Mouse (Mus musculus): ENCODE data around the gene Gper1. TPM values are rescaled to one million over a fixed set of nuclear protein-coding genes. Genes with fewer than 3 reads are reported as not detected.

Gene Gper1
- polyA plus RNA-seq, 1 experiment: not detected

- Histone ChIP-seq H3K36me3 (replicated peaks; ENCODE audit: low read length) (peaks cover 78% of the 10 kb centered on the region), H3K9me3 (no peaks in the 10 kb centered on the region; the same call in 1 of the 2 replicates), H3K4me1 (peaks cover 74% of the 10 kb centered on the region), H3K4me3 (replicated peaks) (peak overlapping the region; percentile 35), H3K27me3 (replicated peaks) (no peaks in the 10 kb centered on the region)
- TF ChIP-seq GATA1 (IDR thresholded peaks at IDR 0.05; ENCODE audit: borderline replicate concordance, low read length) (no peak), FLI1 (IDR thresholded peaks at IDR 0.05; ENCODE audit: low read length) (no peak)
Measured at GRCm38 (mm10) chr5:139411665-139412314, 11.2 kb upstream of the Gper1 start.

GRCm38 (mm10) chr5:139413545-139413944 lies 9.4 kb upstream of the Gper1 start:
- Histone ChIP-seq H3K4me3 (replicated peaks) (no peak overlapping the region), H3K27me3 (replicated peaks) (no peaks in the 10 kb centered on the region), H3K9me3 (peaks cover 7% of the 10 kb centered on the region), H3K4me1 (peaks cover 61% of the 10 kb centered on the region), H3K36me3 (replicated peaks; ENCODE audit: low read length) (peaks cover 86% of the 10 kb centered on the region)
- TF ChIP-seq FLI1 (IDR thresholded peaks at IDR 0.05; ENCODE audit: low read length) (no peak), GATA1 (IDR thresholded peaks at IDR 0.05; ENCODE audit: borderline replicate concordance, low read length) (no peak)

- Histone ChIP-seq H3K4me1 (peaks cover 56% of the 10 kb centered on the region), H3K9me3 (peaks cover 7% of the 10 kb centered on the region), H3K36me3 (replicated peaks; ENCODE audit: low read length) (peaks cover 74% of the 10 kb centered on the region), H3K4me3 (replicated peaks) (no peak overlapping the region), H3K27me3 (replicated peaks) (no peaks in the 10 kb centered on the region)
- TF ChIP-seq GATA1 (IDR thresholded peaks at IDR 0.05; ENCODE audit: borderline replicate concordance, low read length) (no peak), FLI1 (IDR thresholded peaks at IDR 0.05; ENCODE audit: low read length) (no peak)
Measured at GRCm38 (mm10) chr5:139415001-139415400, 8.0 kb upstream of the Gper1 start.

- H3K4me1 ChIP-seq: peaks cover 54% of the 10 kb centered on the region
- H3K9me3 ChIP-seq: peaks cover 7% of the 10 kb centered on the region
- TF ChIP-seq GATA1 (IDR thresholded peaks at IDR 0.05; ENCODE audit: borderline replicate concordance, low read length) (no peak), FLI1 (IDR thresholded peaks at IDR 0.05; ENCODE audit: low read length) (no peak)
- peaks cover 56% of the 10 kb centered on the region for H3K36me3 ChIP-seq (replicated peaks; ENCODE audit: low read length)
- no peak overlapping the region for H3K4me3 ChIP-seq (replicated peaks)
- no peaks in the 10 kb centered on the region for H3K27me3 ChIP-seq (replicated peaks)
Measured at GRCm38 (mm10) chr5:139416942-139417341, 6.0 kb upstream of the Gper1 start.

GRCm38 (mm10) chr5:139417480-139417879 lies 5.5 kb upstream of the Gper1 start:
- TF ChIP-seq FLI1 (IDR thresholded peaks at IDR 0.05; ENCODE audit: low read length): no peak
- no peak for TF ChIP-seq GATA1 (IDR thresholded peaks at IDR 0.05; ENCODE audit: borderline replicate concordance, low read length)
- H3K4me1 ChIP-seq: peaks cover 50% of the 10 kb centered on the region
- peaks cover 53% of the 10 kb centered on the region for H3K36me3 ChIP-seq (replicated peaks; ENCODE audit: low read length)

GRCm38 (mm10) chr5:139418110-139418509 lies 4.8 kb upstream of the Gper1 start:
- Histone ChIP-seq H3K36me3 (replicated peaks; ENCODE audit: low read length) (peaks cover 48% of the 10 kb centered on the region), H3K4me1 (peaks cover 45% of the 10 kb centered on the region), H3K4me3 (replicated peaks) (no peak overlapping the region), H3K9me3 (peaks cover 7% of the 10 kb centered on the region), H3K27me3 (replicated peaks) (no peaks in the 10 kb centered on the region)
- TF ChIP-seq FLI1 (IDR thresholded peaks at IDR 0.05; ENCODE audit: low read length) (no peak), GATA1 (IDR thresholded peaks at IDR 0.05; ENCODE audit: borderline replicate concordance, low read length) (no peak)

More at GRCm38 (mm10) chr5:139417480-139417879, 5.5 kb upstream of the Gper1 start:
- no peaks in the 10 kb centered on the region for H3K27me3 ChIP-seq (replicated peaks)
- H3K4me3 ChIP-seq (replicated peaks): no peak overlapping the region
- peaks cover 7% of the 10 kb centered on the region for H3K9me3 ChIP-seq

GRCm38 (mm10) chr5:139418633-139419032 lies 4.3 kb upstream of the Gper1 start:
- Histone ChIP-seq H3K27me3 (replicated peaks) (no peaks in the 10 kb centered on the region), H3K4me3 (replicated peaks) (no peak overlapping the region), H3K4me1 (peaks cover 49% of the 10 kb centered on the region), H3K36me3 (replicated peaks; ENCODE audit: low read length) (peaks cover 43% of the 10 kb centered on the region), H3K9me3 (peaks cover 7% of the 10 kb centered on the region)
- TF ChIP-seq FLI1 (IDR thresholded peaks at IDR 0.05; ENCODE audit: low read length) (no peak), GATA1 (IDR thresholded peaks at IDR 0.05; ENCODE audit: borderline replicate concordance, low read length) (no peak)

- Histone ChIP-seq H3K4me3 (replicated peaks) (no peak overlapping the region), H3K4me1 (peaks cover 51% of the 10 kb centered on the region), H3K27me3 (replicated peaks) (no peaks in the 10 kb centered on the region), H3K9me3 (no peaks in the 10 kb centered on the region), H3K36me3 (replicated peaks; ENCODE audit: low read length) (peaks cover 11% of the 10 kb centered on the region)
- TF ChIP-seq GATA1 (IDR thresholded peaks at IDR 0.05; ENCODE audit: borderline replicate concordance, low read length) (no peak), FLI1 (IDR thresholded peaks at IDR 0.05; ENCODE audit: low read length) (no peak)
Measured at GRCm38 (mm10) chr5:139425198-139425597, 2.2 kb downstream of the Gper1 start.

- no peak overlapping the region for H3K4me3 ChIP-seq (replicated peaks)
Measured at GRCm38 (mm10) chr5:139427001-139427400, 4.0 kb downstream of the Gper1 start.

GRCm38 (mm10) chr5:139427989-139428388 lies 5.0 kb downstream of the Gper1 start:
- Histone ChIP-seq H3K9me3 (no peaks in the 10 kb centered on the region), H3K4me1 (peaks cover 49% of the 10 kb centered on the region), H3K27me3 (replicated peaks) (no peaks in the 10 kb centered on the region), H3K4me3 (replicated peaks) (no peak overlapping the region), H3K36me3 (replicated peaks; ENCODE audit: low read length) (peaks cover 11% of the 10 kb centered on the region)
- no peak for TF ChIP-seq FLI1 (IDR thresholded peaks at IDR 0.05; ENCODE audit: low read length)
- TF ChIP-seq GATA1 (IDR thresholded peaks at IDR 0.05; ENCODE audit: borderline replicate concordance, low read length): no peak

More at GRCm38 (mm10) chr5:139427001-139427400, 4.0 kb downstream of the Gper1 start:
- H3K27me3 ChIP-seq (replicated peaks): no peaks in the 10 kb centered on the region
- peaks cover 11% of the 10 kb centered on the region for H3K36me3 ChIP-seq (replicated peaks; ENCODE audit: low read length)
- TF ChIP-seq GATA1 (IDR thresholded peaks at IDR 0.05; ENCODE audit: borderline replicate concordance, low read length) (no peak), FLI1 (IDR thresholded peaks at IDR 0.05; ENCODE audit: low read length) (no peak)
- H3K9me3 ChIP-seq: no peaks in the 10 kb centered on the region
- H3K4me1 ChIP-seq: peaks cover 40% of the 10 kb centered on the region
